Mouse (Mus musculus): ENCODE measurements around the gene Bin2. TPM values are rescaled to one million over a fixed set of nuclear protein-coding genes. Genes with fewer than 3 reads are reported as not detected.

Gene Bin2
- 86.9 and 195 TPM in 2 replicates for polyA plus RNA-seq (2012; ENCODE audit: low replicate concordance)

GRCm38 (mm10) chr15:100669337-100669736 is at the start of gene Bin2:
Bin2 (minus strand) TSS chr15:100669553.

GRCm38 (mm10) chr15:100687430-100687971 is 18.1 kb upstream of the Bin2 start, which contains the start of gene Cela1:
Cela1 (minus strand) TSS chr15:100687921.

GRCm38 (mm10) chr15:100636700-100637501 is 32.5 kb downstream of the Bin2 start, which contains the start of gene Smagp:
Smagp (minus strand) TSS chr15:100636940.

GRCm38 (mm10) chr15:100614996-100615824 is 54.1 kb downstream of the Bin2 start, which contains the start of gene Dazap2:
Dazap2 (plus strand) TSS chr15:100615349.

GRCm38 (mm10) chr15:100599276-100600046 is 69.9 kb downstream of the Bin2 start, which contains the start of gene Pou6f1:
Pou6f1 (minus strand) TSS chr15:100599984.

Other genes with a start within 250 kb of the Bin2 start
- 0.36 TPM in 1 of 2 replicates, not detected in the other for gene Gm5475, start 247.4 kb downstream of the Bin2 start, polyA plus RNA-seq (2012; ENCODE audit: low replicate concordance)
- 8.6 and 10.9 TPM in 2 replicates for gene Slc11a2, start 244.5 kb downstream of the Bin2 start, polyA plus RNA-seq (2012; ENCODE audit: low replicate concordance)
- gene Letmd1, start 200.5 kb downstream of the Bin2 start, polyA plus RNA-seq (2012; ENCODE audit: low replicate concordance): 6.8 and 36.4 TPM in 2 replicates
- gene Csrnp2, start 174.1 kb downstream of the Bin2 start, polyA plus RNA-seq (2012; ENCODE audit: low replicate concordance): 1.6 and 1.7 TPM in 2 replicates
- gene Tfcp2, start 117.5 kb downstream of the Bin2 start, polyA plus RNA-seq (2012; ENCODE audit: low replicate concordance): 2.4 and 3.4 TPM in 2 replicates
- gene Pou6f1, start 69.6 kb downstream of the Bin2 start, polyA plus RNA-seq (2012; ENCODE audit: low replicate concordance): 20.5 and 35.0 TPM in 2 replicates
- 33.9 and 56.9 TPM in 2 replicates for gene Dazap2, start 54.2 kb downstream of the Bin2 start, polyA plus RNA-seq (2012; ENCODE audit: low replicate concordance)
- gene Smagp, start 32.6 kb downstream of the Bin2 start, polyA plus RNA-seq (2012; ENCODE audit: low replicate concordance): 24.7 and 54.4 TPM in 2 replicates
- 4.6 and 12.9 TPM in 2 replicates for gene Cela1, start 18.4 kb upstream of the Bin2 start, polyA plus RNA-seq (2012; ENCODE audit: low replicate concordance)
- gene Galnt6, start 59.8 kb upstream of the Bin2 start, polyA plus RNA-seq (2012; ENCODE audit: low replicate concordance): 5.8 and 9.5 TPM in 2 replicates
- gene Slc4a8, start 92.2 kb upstream of the Bin2 start, polyA plus RNA-seq (2012; ENCODE audit: low replicate concordance): 2.9 and 5.0 TPM in 2 replicates
- 0.19 TPM in 1 of 2 replicates, not detected in the other for gene Scn8a, start 200.3 kb upstream of the Bin2 start, polyA plus RNA-seq (2012; ENCODE audit: low replicate concordance)